Mouse (Mus musculus): ENCODE data around the gene Cenpe. TPM values are rescaled to one million over a fixed set of nuclear protein-coding genes. Genes with fewer than 3 reads are reported as not detected.
"Not testable (repeated sequence)": the region's sequence is repeated elsewhere in the genome, so short reads cannot be mapped to it uniquely, and the experiment has no call there.

Gene Cenpe
- total RNA-seq (2014; fragmentation: Nextera tagmentation) (171 and 183 TPM in 2 replicates), total RNA-seq (2017) (57.6 and 58.3 TPM in 2 replicates), polyA plus RNA-seq (2012) (3.0 and 3.6 TPM in 2 replicates)

DNA sequence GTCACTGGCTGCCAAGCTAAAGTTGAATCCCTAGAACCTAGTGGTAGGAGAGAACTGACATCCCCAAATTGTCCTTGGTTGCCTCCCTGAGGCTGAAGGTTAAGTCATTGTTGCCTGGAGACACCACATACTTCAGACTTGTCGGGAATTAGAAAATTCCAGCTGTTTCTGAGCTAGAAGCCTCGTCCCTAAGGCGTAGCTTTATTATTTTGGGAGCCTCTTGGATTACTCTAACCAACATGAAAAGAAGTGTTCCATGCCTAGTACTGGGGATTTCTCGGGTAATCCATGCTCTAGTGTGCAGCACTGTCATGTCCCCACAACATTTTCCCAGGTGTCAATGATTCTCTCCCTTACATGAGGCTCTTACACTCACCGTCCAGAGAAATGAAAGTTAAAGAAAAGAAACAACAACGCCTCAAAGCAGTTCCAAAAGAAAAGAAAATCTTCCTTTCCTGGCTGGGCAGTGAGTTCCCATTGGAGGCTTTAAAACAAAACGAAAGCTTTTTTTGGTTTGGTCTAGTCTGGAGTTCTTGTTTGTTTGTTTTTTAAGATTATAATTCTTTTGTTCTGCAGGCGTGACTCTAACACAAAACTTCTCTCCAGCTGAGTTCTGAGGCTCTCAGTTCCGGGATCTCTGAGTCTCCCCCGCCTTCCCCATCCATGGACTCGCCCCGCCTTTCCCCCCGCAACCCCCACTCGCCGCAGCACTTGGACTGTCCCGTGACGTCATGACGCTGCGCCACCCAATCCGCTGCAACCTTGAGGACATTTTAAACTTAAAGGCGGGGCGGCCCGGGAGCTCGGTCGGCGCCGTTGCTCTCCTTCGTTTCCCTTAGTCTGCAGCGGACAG is at the start of gene Cenpe:
Cenpe (plus strand) TSS at position 733 of the 853 bp plus-strand sequence.
- ATAC-seq (ENCODE audit: extremely low read depth, insufficient number of reproducible peaks, low FRiP score, poor library complexity, severe bottlenecking) = peak; percentile 74
- Histone ChIP-seq H3K9me3 (replicated peaks) (no peaks in the 10 kb centered on the region), H3K4me1 (ENCODE audit: insufficient read depth, low read depth, low read length) (peaks cover 16% of the 10 kb centered on the region), H3K27me3 (ENCODE audit: insufficient read depth, low read length) (peaks cover 6% of the 10 kb centered on the region; the same call in 1 of the 2 replicates), H3K36me3 (replicated peaks) (peaks cover 26% of the 10 kb centered on the region), H3K4me3 (ENCODE audit: low read depth, low read length) (peak within 1 kb of the TSS; percentile 88)
- TF ChIP-seq CTCF (IDR thresholded peaks at IDR 0.05; ENCODE audit: low read depth, low read length) = no peak
- TF ChIP-seq TAL1 (conservative IDR thresholded peaks at IDR 0.05; ENCODE audit: low read depth, low read length) = no peak
- no peak for TF ChIP-seq GATA1 (IDR thresholded peaks at IDR 0.05; ENCODE audit: borderline replicate concordance, low read length)
- peak; percentile 77 for DNase-seq (ENCODE audit: low spot score)

DNA sequence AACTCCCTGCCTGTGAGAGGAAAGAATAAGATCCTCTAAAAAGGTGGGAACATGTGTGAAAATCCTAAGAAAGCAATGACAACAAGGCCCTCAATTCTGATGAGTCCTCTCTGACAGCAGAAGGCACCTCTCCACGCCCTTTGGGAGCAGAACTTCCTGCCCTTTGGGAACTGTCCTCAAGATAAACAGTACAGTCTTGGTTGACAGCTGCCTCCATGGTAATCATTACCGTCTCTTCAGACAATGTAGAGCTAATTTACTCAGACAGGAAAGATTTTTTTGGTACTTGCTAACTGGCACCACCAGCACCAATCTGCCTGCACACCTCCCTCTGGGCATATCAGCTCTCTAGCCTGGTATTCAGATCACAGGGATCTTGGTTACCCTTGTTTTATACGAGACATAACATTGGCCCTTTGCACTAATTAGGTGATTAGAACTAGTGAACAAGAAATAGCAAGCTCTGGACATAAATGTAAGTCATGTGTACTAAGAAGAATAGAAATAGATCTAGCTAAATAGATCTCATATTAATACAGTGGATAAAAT is 40.4 kb upstream of the Cenpe start:
- H3K9me3 ChIP-seq (replicated peaks) = no peaks in the 10 kb centered on the region
- ATAC-seq (ENCODE audit: extremely low read depth, insufficient number of reproducible peaks, low FRiP score, poor library complexity, severe bottlenecking) = no peak
- no peak for DNase-seq (ENCODE audit: low spot score)
- TF ChIP-seq TAL1 (conservative IDR thresholded peaks at IDR 0.05; ENCODE audit: low read depth, low read length) = no peak
- TF ChIP-seq GATA2 (IDR thresholded peaks at IDR 0.05; ENCODE audit: borderline replicate concordance, low read depth, low read length) = no peak
- no peak for TF ChIP-seq GATA1 (IDR thresholded peaks at IDR 0.05; ENCODE audit: borderline replicate concordance, low read length)
- no peak for TF ChIP-seq CTCF (IDR thresholded peaks at IDR 0.05; ENCODE audit: low read depth, low read length)
- no peak for TF ChIP-seq POLR2AphosphoS5 (IDR thresholded peaks at IDR 0.05; ENCODE audit: insufficient replicate concordance, low read depth, low read length)
- no peaks in the 10 kb centered on the region for H3K36me3 ChIP-seq (replicated peaks)
- H3K4me1 ChIP-seq (ENCODE audit: insufficient read depth, low read depth, low read length) = no peaks in the 10 kb centered on the region
- no peaks in the 10 kb centered on the region for H3K27me3 ChIP-seq (ENCODE audit: insufficient read depth, low read length)
- no peak overlapping the region for H3K4me3 ChIP-seq (ENCODE audit: low read depth, low read length)

DNA sequence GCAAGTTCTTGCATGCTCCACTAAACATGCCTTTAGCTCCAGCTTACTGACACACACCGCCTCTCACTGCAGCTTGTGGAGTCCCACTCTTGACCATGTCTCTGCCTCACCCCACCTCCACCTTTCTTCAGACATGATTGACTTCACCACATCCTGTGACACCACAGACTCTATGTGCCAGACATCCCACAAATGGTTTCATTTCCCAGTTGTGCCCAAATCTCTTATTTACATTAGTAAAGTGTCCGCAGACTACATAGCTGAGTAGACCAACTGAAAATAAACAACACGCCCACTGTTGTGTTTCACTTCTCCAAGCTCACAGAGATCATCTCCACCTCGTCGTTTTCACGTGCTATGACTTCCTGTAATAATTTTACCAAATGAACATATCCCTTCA is 20.5 kb upstream of the Cenpe start:
- ATAC-seq (ENCODE audit: extremely low read depth, insufficient number of reproducible peaks, low FRiP score, poor library complexity, severe bottlenecking) = no peak
- no peaks in the 10 kb centered on the region for H3K36me3 ChIP-seq (replicated peaks)
- no peaks in the 10 kb centered on the region for H3K27me3 ChIP-seq (ENCODE audit: insufficient read depth, low read length)
- H3K4me3 ChIP-seq (ENCODE audit: low read depth, low read length) = no peak overlapping the region
- no peak for TF ChIP-seq GATA2 (IDR thresholded peaks at IDR 0.05; ENCODE audit: borderline replicate concordance, low read depth, low read length)
- no peak for TF ChIP-seq GATA1 (IDR thresholded peaks at IDR 0.05; ENCODE audit: borderline replicate concordance, low read length)
- no peak for TF ChIP-seq TAL1 (conservative IDR thresholded peaks at IDR 0.05; ENCODE audit: low read depth, low read length)
- TF ChIP-seq CTCF (IDR thresholded peaks at IDR 0.05; ENCODE audit: low read depth, low read length) = no peak
- no peak for TF ChIP-seq POLR2AphosphoS5 (IDR thresholded peaks at IDR 0.05; ENCODE audit: insufficient replicate concordance, low read depth, low read length)
- no peaks in the 10 kb centered on the region for H3K4me1 ChIP-seq (ENCODE audit: insufficient read depth, low read depth, low read length)
- no peaks in the 10 kb centered on the region for H3K9me3 ChIP-seq (replicated peaks)
- DNase-seq (ENCODE audit: low spot score) = no peak

DNA sequence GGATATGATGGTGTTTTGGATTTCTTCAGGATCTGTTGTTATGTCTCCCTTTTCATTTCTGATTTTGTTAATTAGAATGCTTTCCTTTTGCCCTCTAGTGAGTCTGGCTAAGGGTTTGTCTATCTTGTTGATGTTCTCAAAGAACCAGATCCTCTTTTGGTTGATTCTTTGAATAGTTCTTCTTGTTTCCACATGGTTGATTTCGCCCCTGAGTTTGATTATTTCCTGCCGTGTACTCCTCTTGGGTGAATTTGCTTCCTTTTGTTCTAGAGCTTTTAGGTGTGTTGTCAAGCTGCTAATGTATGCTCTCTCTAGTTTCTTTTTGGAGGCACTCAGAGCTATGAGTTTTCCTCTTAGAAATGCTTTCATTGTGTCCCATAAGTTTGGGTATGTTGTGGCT is 14.3 kb upstream of the Cenpe start:
- H3K36me3 ChIP-seq (replicated peaks); H3K27me3 ChIP-seq (ENCODE audit: insufficient read depth, low read length); H3K4me3 ChIP-seq (ENCODE audit: low read depth, low read length); H3K9me3 ChIP-seq (replicated peaks); DNase-seq (ENCODE audit: low spot score); ATAC-seq (ENCODE audit: extremely low read depth, insufficient number of reproducible peaks, low FRiP score, poor library complexity, severe bottlenecking); H3K4me1 ChIP-seq (ENCODE audit: insufficient read depth, low read depth, low read length): not testable (repeated sequence)

DNA sequence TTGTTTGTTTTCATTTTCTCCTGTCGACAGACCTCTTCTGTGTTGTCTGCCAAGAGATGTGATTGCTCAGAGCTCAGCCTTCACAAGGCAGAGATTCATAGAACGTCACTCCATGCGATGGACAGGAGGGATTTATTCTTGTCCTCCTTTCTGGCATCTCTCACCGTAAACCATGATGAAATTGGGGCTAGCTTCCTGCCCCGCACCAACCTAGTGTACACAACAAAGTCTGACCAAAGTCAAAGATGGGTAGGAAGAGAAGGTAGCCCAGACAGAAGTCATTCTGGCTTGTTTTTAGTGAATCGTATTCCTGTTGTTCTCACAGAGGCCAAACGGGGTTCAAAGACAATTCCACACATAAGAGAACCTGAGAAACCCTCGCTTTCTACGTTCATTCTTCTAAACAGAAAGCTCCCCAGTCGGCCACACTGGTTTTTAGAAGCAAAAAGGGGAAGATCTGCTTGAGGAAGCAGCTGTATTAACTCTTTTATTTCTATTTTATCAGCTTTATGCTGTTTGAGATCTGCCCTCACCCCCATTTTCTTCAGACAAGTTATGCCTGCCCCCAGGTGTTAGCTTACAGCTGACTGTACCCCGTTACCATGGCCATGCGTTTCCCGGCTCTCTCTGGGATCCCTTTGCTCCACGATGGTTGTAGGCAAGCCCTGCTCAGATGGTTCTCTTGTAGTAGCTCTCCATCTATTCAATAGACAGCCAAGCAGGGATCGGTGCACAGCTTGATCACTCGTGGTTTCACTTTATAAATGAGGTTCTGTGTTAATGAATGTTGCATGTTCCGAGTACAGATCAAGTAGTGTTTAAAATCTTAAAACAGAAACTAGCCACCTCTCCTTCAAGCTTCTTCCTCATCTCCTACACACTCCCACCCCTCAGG is 11.7 kb upstream of the Cenpe start:
- H3K9me3 ChIP-seq (replicated peaks) = no peaks in the 10 kb centered on the region
- peaks cover 6% of the 10 kb centered on the region; the same call in 1 of the 2 replicates for H3K27me3 ChIP-seq (ENCODE audit: insufficient read depth, low read length)
- DNase-seq (ENCODE audit: low spot score) (no peak), ATAC-seq (ENCODE audit: extremely low read depth, insufficient number of reproducible peaks, low FRiP score, poor library complexity, severe bottlenecking) (no peak)
- H3K4me3 ChIP-seq (ENCODE audit: low read depth, low read length) = no peak overlapping the region
- no peaks in the 10 kb centered on the region for H3K4me1 ChIP-seq (ENCODE audit: insufficient read depth, low read depth, low read length)
- TF ChIP-seq TAL1 (conservative IDR thresholded peaks at IDR 0.05; ENCODE audit: low read depth, low read length) (no peak), GATA1 (IDR thresholded peaks at IDR 0.05; ENCODE audit: borderline replicate concordance, low read length) (no peak), GATA2 (IDR thresholded peaks at IDR 0.05; ENCODE audit: borderline replicate concordance, low read depth, low read length) (no peak), CTCF (IDR thresholded peaks at IDR 0.05; ENCODE audit: low read depth, low read length) (no peak), POLR2AphosphoS5 (IDR thresholded peaks at IDR 0.05; ENCODE audit: insufficient replicate concordance, low read depth, low read length) (no peak)
- H3K36me3 ChIP-seq (replicated peaks) = no peaks in the 10 kb centered on the region

DNA sequence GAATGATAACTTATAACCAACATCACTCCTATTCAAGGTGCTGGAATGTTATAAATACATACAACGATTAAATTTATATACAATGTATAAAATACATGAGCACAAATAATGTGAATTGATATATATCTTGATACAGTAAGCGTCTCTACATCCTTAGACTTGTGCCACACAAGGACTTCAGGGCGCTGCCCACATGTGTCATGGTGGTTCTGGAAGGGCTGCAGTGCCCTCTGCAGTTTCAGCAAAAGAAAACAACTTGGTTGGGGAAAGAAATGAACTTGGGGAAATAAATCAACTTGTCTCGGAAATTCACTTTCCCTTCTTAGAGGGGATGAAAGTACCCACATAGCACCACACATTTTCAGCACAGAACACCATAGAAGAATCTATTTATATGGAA is 5.7 kb upstream of the Cenpe start:
- H3K4me1 ChIP-seq (ENCODE audit: insufficient read depth, low read depth, low read length) = peaks cover 1% of the 10 kb centered on the region
- DNase-seq (ENCODE audit: low spot score) (no peak), ATAC-seq (ENCODE audit: extremely low read depth, insufficient number of reproducible peaks, low FRiP score, poor library complexity, severe bottlenecking) (0 out of 2 replicates have a peak, but pooled peaks have one; percentile 28)
- no peak overlapping the region for H3K4me3 ChIP-seq (ENCODE audit: low read depth, low read length)
- no peak for TF ChIP-seq TAL1 (conservative IDR thresholded peaks at IDR 0.05; ENCODE audit: low read depth, low read length)
- TF ChIP-seq GATA1 (IDR thresholded peaks at IDR 0.05; ENCODE audit: borderline replicate concordance, low read length) = no peak
- no peak for TF ChIP-seq GATA2 (IDR thresholded peaks at IDR 0.05; ENCODE audit: borderline replicate concordance, low read depth, low read length)
- no peak for TF ChIP-seq POLR2AphosphoS5 (IDR thresholded peaks at IDR 0.05; ENCODE audit: insufficient replicate concordance, low read depth, low read length)
- TF ChIP-seq CTCF (IDR thresholded peaks at IDR 0.05; ENCODE audit: low read depth, low read length) = no peak
- H3K36me3 ChIP-seq (replicated peaks) = no peaks in the 10 kb centered on the region
- H3K9me3 ChIP-seq (replicated peaks) = no peaks in the 10 kb centered on the region
- H3K27me3 ChIP-seq (ENCODE audit: insufficient read depth, low read length) = peaks cover 8% of the 10 kb centered on the region; the same call in 1 of the 2 replicates

All from G1E (cell line).